Mouse (Mus musculus) B cell, adult 2 months (primary cell): Measurements from ENCODE around the gene Nr2f1.
"Not testable (repeated sequence)": the region's sequence is repeated elsewhere in the genome, so short reads cannot be mapped to it uniquely, and the experiment has no call there.

Source experiments
- DNase-seq, 2 experiments: peaks; one replicate each; pipeline ENCODE4 v3.0.0; 2022

Gene Nr2f1

DNA sequence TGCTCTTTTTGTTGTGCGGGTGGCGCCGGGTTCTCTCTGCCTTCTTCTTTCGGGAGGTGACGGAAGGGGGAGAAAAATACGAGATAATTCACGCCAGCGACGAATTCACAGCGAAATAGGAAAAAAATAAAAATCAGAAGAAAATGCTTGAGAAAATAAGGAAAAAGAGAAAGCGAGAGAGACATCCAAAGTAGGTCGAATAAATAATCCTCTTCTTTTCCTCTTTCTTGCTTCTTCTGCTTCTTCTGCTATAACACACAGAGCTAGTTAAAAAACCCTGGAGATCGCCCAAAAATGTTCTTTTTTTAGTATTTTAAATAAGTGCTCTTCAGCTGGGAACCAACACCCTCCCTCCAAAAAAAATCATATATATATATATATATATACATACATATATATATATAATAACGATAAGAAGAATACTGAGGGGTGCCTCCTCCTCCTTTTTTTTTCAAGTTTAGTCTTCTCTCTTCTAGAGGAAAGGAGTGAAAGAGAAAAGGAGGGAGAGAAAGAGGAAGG lies at the start of gene Nr2f1:
Nr2f1 (minus strand) TSS at position 116 of the 519 bp plus-strand sequence.
- no peak for DNase-seq

DNA sequence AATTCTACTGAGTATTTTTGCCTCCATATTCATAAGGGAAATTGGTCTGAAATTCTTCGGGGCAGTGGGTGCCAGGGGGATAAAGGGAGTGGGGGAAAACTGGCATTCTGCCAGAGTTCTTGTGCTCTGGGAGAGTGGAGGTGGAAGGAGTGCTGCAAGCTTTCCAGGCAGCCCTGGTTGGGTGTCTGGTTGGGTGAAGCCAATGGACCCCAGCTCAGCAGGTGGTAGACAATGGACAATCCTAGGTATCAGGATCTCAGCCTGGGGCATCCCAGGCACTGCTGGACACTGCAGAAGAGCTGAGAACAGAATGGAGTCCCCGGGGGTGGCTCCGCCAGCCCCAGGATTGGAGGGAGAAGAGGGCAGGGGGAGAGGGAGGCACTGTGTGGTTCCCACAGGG lies 22.1 kb upstream of the Nr2f1 start:
- DNase-seq = no peak

DNA sequence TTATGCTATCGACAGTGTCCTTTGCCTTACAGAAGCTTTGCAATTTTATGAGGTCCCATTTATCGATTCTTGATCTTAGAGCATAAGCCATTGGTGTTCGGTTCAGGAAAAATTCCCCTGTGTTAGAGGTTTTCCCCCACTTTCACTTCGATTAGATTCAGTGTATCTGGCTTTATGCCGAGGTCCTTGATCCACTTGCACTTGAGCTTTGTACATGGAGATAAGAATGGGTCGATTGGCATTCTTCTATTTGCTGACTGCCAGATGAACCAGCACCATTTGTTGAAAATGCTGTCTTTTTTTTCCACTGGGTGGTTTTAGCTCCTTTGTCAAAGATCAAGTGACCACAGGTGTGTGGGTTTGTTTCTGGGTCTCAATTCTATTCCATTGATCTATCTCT lies 20.7 kb upstream of the Nr2f1 start:
- DNase-seq = not testable (repeated sequence)

DNA sequence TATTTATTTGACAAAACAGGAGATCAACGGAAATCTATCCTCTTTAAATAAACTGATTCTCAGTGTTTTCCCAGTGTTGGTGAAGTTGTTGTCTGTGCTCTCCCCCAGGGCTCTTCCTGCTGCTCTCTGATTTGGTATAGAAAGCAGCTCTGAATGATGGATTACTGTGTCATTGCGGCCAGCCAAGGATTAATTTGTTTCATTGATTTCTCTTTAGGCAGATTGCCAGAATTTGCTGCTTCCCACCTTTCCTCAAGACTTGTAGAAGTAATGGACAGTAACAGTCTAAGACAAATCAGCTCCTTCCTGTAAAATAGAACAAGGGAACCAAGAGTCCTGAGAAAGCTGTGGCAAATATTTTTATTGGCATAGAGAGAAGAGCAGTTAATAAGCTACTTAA lies 15.7 kb upstream of the Nr2f1 start:
- DNase-seq = no peak

DNA sequence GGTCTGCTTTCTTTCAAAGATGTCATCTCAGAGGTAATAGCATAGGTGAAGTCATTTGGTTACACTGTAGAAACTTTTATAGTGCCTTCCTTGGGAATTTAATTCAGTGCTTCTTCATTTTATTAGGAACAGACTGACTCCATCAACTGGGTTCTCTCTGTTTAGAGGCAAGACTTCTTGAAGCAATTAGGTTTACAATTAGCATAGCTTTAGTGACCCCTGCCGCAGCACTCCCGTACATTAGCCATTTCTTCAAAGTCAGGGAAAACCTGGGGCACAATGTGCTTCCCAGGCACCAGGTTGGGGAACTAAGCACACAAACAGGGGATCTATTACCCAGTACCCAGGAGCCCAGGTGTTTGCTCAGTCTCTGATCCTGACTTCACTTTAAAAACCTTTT lies 13.6 kb upstream of the Nr2f1 start:
- DNase-seq = no peak

DNA sequence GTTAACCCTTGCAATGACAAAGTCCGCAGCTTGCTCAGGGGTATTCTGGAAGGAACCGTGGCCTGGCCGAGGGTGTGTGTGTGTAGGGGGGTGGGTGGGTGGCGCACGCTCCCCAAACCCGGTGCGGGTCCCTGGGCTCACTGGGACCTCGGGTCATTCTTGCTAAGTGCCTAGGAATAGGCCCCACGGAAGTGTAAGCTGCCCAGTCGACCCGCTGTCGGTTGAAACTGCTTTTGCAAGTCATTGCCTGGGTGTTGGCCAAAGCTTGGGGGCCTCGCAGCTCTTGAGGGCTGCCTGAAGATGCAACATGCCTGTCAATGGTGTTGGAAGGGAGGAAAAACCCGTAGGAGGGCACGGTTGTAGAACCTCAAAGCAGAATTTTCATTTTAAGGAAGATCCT lies 12.6 kb upstream of the Nr2f1 start:
- no peak for DNase-seq

DNA sequence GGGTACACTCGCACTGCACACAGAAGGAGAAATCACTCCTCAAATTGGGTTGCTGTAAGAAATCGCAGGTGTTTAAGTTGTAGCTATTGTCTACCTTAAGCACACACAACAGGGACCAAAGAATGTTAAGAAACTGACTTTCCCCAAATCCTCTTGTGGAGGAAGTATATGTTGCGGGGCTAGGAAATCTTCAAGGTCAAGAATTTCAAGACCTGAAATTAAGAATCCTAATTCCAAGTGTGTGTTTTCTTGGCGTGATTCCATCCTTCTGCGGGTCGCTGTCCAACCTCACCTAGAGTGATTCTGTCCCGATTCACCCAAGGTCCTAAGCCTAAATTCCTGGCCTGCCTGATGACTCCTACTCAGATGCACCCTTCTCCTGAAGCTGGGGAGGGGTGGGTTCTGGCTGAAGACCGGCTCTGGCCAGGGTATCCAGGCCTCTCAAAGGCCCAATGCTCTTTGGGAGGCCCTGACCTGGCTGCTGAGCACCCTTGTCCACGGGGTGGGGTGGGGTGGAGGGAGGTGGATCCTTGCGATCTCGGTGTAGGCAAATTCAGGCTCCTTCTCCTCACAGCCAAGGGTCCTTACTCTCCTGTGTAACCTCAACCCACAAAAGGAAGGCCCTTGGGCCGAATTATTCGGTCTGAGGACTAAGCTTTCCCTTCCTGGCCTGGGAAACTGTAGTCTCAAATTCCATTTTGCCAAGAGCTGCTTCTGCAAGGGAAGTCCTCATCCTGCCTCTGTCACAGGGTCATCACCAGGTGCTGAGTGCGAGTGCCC lies 11.9 kb upstream of the Nr2f1 start:
- no peak for DNase-seq

DNA sequence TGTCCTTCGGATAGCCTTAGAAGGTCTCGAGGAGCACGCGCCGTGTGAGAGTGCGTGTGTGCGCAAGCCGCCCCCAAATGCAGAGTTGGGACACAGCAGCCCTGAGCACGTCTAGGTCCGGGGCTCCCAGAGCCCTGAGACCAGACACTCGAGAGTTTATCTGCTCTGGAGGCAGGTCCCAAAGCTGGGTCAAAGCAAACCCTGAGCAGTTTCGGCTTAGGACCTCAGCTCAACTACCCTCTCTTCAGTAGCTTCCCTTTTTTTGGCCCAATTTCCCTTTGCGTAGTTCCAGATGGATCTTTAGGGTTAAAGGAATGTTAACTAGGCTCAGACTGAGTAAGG lies 11.2 kb upstream of the Nr2f1 start:
- no peak for DNase-seq

DNA sequence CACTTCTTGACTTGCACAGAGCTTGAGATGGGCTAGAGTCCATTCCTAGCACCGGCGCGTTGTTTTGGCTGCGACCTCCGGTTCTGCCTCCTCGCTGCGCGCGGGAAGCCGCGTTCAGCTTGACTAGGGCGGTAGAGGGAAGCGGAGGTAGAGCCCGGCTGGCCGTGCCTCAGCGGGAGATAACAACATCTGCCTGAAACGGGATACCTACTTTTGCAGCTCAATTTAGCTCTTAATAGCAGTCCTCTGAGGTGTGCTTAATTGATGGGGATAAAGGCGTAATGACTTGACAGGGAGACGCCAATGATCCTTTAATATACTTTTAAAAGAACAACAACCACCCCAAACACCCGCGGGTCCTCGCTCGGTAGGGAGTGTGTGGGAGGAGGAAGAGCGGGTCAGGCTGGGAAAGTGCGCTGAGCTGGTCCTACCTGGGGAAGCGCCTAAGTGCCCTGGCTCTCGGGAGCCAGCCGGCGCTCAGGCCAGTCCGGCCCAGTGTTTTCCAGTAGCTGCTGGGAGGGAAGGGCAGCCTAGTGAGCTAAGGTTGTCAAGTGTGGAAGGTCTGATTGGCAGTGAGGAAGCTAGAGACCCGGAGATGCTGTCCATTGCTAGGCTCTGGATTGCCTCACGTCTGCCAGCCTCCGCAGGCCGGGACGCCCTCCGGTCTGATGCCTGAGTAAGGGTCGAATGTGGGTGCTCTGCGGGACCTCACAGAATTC lies 10.6 kb upstream of the Nr2f1 start:
- no peak for DNase-seq

DNA sequence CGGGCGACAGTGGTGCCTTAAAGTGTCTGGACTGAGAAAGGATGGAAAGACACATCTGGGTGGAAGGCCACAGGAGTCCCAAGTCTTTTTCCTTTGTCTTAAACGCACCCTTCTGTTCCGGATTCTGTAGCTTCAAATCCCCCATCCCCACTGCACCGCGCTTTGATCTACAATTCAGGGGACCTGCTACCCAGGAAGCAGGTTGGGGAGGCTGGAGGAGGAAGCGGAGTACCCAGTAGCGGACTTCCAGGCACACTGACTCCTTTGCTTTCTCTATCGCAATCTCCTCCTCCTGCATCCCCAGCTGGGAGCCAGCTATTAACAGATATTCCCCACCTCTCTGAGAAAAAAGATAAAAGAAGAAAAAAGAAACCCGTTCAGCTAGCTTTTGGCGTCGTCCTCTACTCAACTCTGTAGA lies 10.1 kb upstream of the Nr2f1 start:
- DNase-seq = no peak

DNA sequence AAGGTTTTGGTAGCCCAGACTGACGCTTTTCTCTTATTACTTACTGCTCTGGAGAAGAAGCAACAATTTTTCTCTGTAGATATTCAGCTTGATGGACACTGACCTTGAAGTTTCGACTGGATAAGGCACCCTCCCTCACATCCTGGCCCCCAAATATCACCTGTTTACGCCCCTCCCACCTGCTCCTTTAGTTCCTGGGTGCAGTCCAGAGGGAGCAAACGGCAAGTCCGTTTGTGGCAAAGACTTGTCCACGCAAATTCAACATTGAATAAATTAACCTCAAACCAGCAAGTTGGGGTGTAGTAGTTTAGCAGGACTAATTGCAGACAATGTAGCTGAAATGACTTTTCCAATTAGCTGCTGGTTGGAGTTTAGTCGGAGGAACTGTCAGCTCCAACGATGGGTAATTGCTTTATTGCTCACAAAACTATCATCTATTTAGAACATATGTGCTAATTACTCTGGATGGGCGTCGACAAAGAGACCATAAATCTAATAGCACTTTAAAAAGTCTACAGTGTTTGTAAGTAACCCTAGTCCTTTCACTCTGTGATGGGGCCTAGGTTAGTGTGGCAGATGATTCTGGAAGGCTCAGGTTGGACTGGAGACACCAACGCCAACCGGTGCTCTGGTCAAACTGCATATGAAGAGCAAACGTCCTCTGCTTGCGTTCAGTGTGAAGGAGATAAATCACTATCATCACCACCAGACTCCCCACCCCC lies 9.3 kb upstream of the Nr2f1 start:
- no peak for DNase-seq

DNA sequence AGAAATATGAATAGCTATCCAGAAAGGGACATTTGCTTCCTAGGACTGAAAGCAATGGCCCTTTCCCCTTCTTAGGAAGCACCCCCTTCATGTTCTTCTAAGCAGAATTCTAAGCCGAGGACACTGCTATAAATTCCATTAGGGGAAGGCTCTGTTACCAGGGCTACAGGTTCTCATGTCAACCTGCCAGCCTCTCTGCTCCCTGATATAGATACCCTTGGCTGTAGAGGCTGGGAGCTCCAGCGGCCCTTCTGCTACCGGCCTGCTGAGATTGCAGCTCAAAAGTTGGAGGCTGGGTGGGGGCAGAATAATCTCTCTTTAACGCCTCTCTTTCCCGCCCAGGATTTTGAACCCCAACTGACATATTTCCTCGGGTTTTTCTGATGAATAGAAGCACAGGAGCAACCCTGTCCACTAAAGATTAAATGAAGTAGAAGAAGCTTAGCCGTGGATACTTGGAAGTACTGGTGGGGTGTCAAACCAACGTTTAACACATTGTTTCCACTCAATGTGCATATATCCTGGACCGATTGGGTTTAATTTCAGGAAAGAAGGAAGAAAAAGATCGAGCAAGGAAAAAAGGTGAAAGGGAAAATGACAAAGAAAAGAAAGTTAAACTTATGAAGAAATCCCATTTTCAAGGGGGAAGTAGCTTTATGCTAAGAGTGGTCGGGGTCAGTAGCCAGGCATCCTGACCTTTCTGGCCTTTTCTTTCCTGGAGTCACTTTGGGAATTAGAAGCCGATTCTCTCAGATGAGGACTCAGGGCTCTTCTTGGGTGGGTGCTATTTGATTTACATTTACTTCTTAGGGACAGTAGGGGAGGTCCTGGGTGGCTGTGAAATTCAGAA lies 8.5 kb upstream of the Nr2f1 start:
- no peak for DNase-seq

DNA sequence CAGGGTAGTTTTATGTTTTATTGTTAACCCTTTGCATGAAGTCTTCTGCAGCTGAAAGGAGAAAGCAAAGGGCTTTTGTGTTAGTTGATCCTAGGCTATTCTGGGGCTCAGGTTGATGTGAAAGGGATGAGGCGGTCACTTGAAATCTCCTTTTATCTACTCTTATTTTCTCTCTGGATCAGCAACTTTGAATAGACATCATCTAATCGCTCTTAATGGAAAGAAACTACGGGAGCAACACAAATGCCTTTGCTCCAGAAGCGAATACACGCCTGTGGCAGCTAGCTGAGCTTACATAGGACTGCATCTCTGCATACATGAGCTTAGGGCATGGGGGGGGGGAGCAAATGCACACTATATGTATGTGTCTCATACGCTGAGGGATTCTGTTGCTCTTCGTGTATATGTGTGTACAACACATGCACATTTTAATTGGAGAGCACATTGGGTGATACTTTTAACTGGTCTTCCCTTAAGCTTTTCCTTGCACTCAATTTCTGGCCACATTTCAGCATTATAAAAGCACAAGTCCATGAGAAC lies 7.4 kb upstream of the Nr2f1 start:
- no peak for DNase-seq

DNA sequence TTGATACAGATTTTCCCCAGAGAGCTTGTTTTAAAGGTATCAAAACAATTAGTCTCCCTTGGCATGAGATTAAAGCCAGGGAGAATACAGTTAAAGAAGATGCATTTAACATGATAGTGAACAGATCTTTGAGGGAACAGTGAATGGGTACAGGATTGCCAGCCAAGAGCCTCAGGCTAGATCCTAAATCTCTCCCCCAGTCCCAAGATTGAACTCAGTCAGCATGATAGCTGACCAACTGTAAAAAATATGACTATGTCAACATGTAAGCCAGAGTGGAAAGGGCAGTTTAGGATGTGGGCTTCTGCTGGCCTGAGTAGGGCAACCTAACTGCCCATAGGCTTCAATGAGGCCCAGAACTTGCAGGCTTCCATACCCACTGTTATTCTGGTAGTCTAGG lies 5.9 kb upstream of the Nr2f1 start:
- no peak for DNase-seq

DNA sequence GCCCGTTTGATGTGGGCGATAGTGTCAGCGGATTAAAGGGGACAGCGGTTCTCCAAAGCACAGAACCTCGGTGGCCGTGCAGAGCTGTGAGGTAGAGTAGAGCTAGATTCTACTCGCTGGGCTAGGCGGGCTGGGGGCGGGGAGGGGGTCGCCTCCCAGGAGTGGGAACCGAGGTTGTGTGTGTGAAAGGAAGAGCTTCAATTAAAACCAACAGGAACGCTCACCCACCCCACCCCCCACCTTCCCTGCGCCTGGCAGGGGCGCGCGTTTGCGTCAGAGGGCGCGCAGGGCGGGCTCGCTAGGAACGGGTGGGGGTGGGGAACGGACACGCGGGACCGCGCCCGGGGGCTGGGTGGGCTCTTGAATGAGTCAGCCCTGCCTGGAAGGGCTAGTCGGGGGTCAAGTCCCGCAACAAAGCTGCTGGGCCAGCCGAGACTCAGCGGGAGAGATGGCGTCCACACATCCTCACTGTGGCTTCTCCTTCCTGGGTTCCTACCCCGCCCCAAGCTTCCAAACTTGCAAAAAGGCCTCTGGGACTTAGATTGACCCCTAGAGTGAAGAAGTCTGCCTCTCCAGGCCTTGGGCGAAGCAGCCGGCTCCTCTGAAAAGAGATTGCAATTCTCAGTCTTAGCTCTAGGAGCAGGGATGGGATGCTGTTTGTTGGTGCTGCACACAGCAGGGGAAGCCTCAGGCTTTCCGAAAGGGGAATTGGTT lies 3.9 kb upstream of the Nr2f1 start:
- DNase-seq = no peak

DNA sequence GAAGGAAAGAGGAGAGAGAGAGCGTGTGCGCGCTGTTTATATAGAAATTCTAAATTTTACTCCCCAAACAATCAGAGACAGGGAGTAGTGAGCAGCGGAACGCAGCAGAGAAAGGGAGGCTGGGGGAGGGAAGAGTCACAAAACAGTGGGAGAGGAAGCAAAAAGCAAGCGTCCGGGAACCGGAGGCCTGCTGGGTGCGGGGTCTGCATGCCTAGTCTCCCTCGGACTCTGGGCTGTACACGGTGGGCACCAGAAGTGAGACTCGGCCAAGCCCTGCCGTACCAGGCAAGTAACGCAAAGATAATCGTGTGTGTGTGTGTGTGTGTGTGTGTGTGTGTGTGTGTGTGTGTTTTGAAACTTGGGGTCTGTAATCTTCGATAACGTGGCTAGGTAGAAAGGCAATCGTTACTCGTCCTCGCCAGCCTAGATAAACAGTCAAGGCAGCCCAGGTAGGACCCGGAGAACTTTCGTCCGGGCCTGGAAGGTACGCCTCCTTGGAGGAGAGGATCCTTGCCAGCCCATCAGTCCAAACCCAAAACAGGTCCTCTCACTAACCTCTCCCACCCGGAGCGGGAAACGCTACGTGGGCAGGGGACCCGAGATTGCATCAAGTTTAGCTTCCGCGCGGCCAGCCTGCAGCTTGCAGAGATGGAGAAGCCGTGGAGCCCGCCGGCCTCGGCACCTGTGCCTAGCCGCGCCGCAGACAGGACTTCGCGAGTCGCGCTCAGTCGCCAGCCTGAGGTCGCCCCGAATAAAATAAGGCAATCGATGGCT lies 3.2 kb upstream of the Nr2f1 start:
- DNase-seq = no peak

DNA sequence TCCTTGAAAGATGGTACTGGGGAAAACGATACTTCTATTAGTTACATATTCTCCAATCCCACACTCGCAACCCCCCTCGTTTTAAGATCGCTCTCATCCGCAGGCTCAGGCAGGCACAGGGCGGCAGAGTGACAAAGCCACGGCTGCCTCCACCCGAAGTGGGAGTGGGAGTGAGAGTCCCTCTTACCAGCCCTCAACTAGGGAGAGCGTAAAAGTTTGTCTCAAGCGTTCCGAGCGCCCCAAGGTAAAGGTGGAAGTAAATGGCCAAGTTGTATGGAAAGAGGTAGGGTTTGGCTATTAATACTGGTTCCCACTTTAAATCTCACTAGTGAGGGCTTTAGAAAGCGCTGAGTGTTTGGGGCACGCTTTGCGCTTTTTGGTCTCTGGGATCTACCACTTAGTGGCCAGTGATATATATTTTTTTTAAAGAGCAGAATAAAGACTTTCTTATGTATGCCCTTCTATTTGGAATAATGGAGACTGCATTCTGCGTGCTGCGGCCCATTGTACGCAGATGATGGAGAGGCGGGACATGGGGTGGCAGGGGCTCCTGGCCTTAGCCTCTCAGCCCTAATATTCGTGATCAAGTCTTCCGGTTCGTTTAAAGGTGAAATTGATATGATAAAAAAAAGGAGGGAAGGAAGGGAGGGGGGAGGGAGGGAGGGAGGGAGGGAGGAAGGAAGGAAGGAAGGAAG lies 2.5 kb upstream of the Nr2f1 start:
- no peak for DNase-seq

DNA sequence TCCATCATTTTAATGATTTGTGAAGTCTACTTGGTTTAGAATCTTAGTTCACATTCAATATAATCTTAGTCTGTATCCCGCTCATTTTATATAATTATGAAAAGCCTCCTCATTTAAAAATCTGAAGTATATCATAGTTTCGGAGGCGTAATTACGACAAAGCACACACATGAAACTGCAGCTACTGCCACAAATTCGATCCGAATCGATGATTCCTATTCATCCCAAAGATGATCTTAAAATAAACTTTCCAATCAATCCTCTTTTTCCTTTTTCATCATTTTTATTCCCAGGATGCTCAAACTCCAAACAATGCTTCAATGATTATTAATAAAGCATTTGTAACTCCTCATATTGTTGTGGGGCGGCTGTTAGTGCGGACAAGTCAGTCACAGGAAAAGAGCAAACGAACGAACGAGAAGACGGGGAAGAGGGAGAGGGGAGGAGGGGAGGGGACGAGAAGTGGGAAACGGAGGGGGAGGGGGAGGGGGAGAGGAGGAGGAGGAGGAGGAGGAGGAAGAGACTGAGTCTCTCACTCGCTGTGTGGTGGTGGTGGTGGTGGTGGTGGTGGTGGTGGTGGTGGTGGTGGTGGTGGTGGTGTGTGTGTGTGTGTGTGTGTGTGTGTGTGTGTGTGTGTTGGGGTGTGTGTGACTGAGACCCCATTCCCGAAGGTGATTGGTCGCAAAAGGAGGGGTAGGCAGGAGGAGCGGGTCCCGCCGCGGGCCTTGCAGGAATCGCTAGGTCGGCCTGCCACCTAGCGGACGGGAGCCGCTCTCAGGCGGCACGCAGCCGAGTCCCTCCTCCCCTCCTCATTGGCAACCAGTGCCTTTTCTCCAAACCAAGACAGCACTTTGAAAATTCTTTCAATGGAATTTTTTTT lies 1.7 kb upstream of the Nr2f1 start:
- peak; percentile 59 to 63 for DNase-seq

DNA sequence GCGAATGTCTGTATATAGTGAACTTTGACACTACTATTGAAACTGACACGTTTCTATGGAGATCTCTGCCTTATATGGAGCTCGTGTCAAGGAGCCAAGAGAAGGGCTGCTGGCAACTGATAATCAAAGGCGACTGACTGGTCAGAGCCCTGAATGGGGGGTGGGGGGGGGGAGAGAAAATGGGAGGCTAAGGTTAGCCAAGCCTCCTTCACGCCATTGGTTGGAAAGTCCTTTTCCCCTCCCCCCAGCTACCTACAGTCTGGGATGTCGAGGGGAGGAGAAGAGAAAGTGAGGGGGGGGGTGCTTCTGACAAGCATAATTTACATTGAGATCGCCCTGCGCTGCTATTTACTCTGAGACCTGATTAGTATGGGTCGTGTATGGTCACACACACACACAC lies 850 bp upstream of the Nr2f1 start:
- DNase-seq = no peak
